Mouse (Mus musculus) kidney, adult 8-10 months (tissue): ENCODE measurements around the gene Fam98a.
A peak's percentile ranks its signal among the peaks of the same experiment; 100 is the strongest.

Source experiments
- DNase-seq, 2 experiments: peaks; one replicate each; pipeline ENCODE4 v3.0.0; 2022

The Fam98a gene

GRCm38 (mm10) chr17:75551512-75552400 is at the start of gene Fam98a:
Fam98a (minus strand) TSS chr17:75551946.
- peak; percentile 97 to 98 for DNase-seq

GRCm38 (mm10) chr17:75598652-75599051 is 46.9 kb upstream of the Fam98a start:
- DNase-seq, result no peak

GRCm38 (mm10) chr17:75582738-75583137 is 31.0 kb upstream of the Fam98a start:
- DNase-seq, result no peak

GRCm38 (mm10) chr17:75575608-75576007 is 23.9 kb upstream of the Fam98a start:
- DNase-seq, result no peak

- peak in 1 of 2 experiments; percentile 66 for DNase-seq
Observed at GRCm38 (mm10) chr17:75558041-75558440, 6.3 kb upstream of the Fam98a start.

GRCm38 (mm10) chr17:75557031-75557430 is 5.3 kb upstream of the Fam98a start:
- DNase-seq, result no peak

GRCm38 (mm10) chr17:75550771-75551413 is 854 bp downstream of the Fam98a start:
- peak; percentile 33 to 35 for DNase-seq

- DNase-seq, result no peak
Observed at GRCm38 (mm10) chr17:75544262-75544661, 7.5 kb downstream of the Fam98a start.

GRCm38 (mm10) chr17:75543434-75543833 is 8.3 kb downstream of the Fam98a start:
- no peak for DNase-seq

- DNase-seq, result no peak
Observed at GRCm38 (mm10) chr17:75539841-75540240, 11.9 kb downstream of the Fam98a start.

GRCm38 (mm10) chr17:75539130-75539529 is 12.6 kb downstream of the Fam98a start:
- DNase-seq, result no peak

- no peak for DNase-seq
Observed at GRCm38 (mm10) chr17:75538431-75538830, 13.3 kb downstream of the Fam98a start.

- DNase-seq, result no peak
Observed at GRCm38 (mm10) chr17:75537050-75537445, 14.7 kb downstream of the Fam98a start.

- DNase-seq, result peak in 1 of 2 experiments; percentile 30
Observed at GRCm38 (mm10) chr17:75536396-75537049, 15.2 kb downstream of the Fam98a start.

GRCm38 (mm10) chr17:75535612-75536011 is 16.1 kb downstream of the Fam98a start:
- no peak for DNase-seq

- no peak for DNase-seq
Observed at GRCm38 (mm10) chr17:75534314-75535020, 17.3 kb downstream of the Fam98a start.

- no peak for DNase-seq
Observed at GRCm38 (mm10) chr17:75532469-75532986, 19.2 kb downstream of the Fam98a start.

- no peak for DNase-seq
Observed at GRCm38 (mm10) chr17:75529222-75529935, 22.4 kb downstream of the Fam98a start.

GRCm38 (mm10) chr17:75526411-75526810 is 25.3 kb downstream of the Fam98a start:
- no peak for DNase-seq

- DNase-seq, result peak; percentile 29 to 38
Observed at GRCm38 (mm10) chr17:75523812-75524211, 27.9 kb downstream of the Fam98a start.

GRCm38 (mm10) chr17:75522347-75523065 is 29.2 kb downstream of the Fam98a start:
- DNase-seq, result peak in 1 of 2 experiments; percentile 17
